Mouse (Mus musculus) bone marrow, adult 2 months (tissue): ENCODE data around the gene Cdkn2d.

Source experiments
- CTCF ChIP-seq: fragments of 200-500 bp; IDR thresholded peaks from 2 replicates; pipeline ENCODE4 v1.5.1; 2011; ENCODE audit warnings: low read length, control low read depth; ENCODE audit not compliant: control insufficient read depth, insufficient read depth
- POLR2A ChIP-seq: fragments of 200-500 bp; IDR thresholded peaks from 2 replicates; pipeline ENCODE4 v1.6.1; 2011; ENCODE audit warnings: low read depth, mild to moderate bottlenecking, control low read depth, low read length, borderline replicate concordance; ENCODE audit not compliant: control insufficient read depth

- TF ChIP-seq CTCF (no peak), POLR2A (no peak)
Measured at GRCm38 (mm10) chr9:21329699-21330289, 38.6 kb upstream of the Cdkn2d start.
